Mouse (Mus musculus): ENCODE results near the gene Prkag2. TPM values are rescaled to one million over a fixed set of nuclear protein-coding genes. Genes with fewer than 3 reads are reported as not detected.
"Not testable (repeated sequence)": the region's sequence is repeated elsewhere in the genome, so short reads cannot be mapped to it uniquely, and the experiment has no call there.

Gene Prkag2
- polyA plus RNA-seq, 1 experiment from 2014 or later = 90.9 TPM

DNA sequence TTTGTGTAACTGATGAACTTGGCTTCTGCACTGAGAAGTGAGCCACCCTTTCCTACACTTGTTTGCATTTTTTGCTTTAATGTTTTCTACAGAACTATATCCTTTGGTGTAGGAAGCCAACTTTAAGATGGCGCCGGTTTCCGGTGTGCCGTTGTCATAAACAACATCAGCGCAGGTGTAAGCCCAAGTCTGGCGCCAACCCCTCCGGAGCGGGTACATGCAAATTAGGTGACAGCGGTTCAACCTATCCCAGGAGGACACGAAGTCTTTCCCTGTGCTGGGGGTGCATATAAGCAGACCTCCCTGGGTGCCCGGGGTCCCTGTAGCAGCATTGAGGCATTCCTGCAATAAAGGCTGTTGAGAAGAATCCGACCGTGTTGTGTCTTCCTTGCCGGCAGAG is 252.2 kb downstream of the Prkag2 start:
- not testable (repeated sequence) for H3K9ac ChIP-seq (replicated peaks); H3K9me3 ChIP-seq (replicated peaks); H3K36me3 ChIP-seq; ATAC-seq (ENCODE audit: low FRiP score); H3K4me3 ChIP-seq (replicated peaks); H3K27ac ChIP-seq (replicated peaks); H3K27me3 ChIP-seq (replicated peaks); H3K4me2 ChIP-seq; H3K4me1 ChIP-seq
- WGBS = 84% methylated on average over 14 of the region's 14 CpGs

DNA sequence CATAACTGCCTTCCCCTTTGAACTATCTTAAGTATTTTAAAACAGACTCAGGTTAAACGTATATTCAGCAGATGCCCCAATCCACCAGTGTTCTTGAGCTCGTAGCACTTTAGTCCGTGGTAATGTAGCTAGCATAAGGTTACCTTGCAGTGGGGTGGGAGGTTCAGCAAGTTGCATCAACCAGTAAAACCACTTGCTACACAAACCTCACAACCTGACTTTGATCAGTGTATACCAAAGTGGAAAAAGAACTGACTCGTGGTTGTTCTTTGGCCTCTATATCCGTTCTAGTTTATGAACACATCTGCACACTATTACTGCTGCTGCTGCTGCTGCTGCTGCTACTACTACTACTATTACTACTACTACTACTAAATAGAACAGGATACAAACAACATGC is 256.6 kb downstream of the Prkag2 start:
- 92% methylated on average over 5 of the region's 5 CpGs for WGBS
- H3K27me3 ChIP-seq (replicated peaks) = no peaks in the 10 kb centered on the region
- ATAC-seq (ENCODE audit: low FRiP score) = no peak
- H3K4me2 ChIP-seq = peak overlapping the region; percentile 93
- peaks cover 33% of the 10 kb centered on the region for H3K4me1 ChIP-seq
- peak overlapping the region; percentile 98 for H3K27ac ChIP-seq (replicated peaks)
- H3K36me3 ChIP-seq = no peaks in the 10 kb centered on the region
- H3K9ac ChIP-seq (replicated peaks) = 0 out of 2 replicates have a peak overlapping the region, but pooled peaks have one; percentile 73
- H3K9me3 ChIP-seq (replicated peaks) = no peaks in the 10 kb centered on the region
- no peak overlapping the region for H3K4me3 ChIP-seq (replicated peaks)

DNA sequence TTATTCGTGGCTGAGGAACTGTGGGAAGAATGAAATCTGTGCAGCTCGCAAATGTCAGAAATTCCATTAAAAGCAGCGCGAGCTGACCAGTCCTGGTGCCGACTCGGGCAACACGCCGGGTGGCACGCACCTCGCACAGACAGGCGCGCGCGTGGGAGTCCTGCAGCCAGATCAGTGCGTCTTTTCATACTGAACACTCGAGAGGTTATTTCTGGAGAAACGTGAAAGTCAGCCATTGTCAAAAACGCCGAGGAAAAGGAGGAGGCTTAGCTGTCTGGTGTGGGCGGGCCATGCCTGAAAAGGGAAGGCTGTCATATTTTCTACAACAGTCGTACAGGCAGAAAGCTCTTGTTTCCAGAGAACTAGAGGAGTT is 257.4 kb downstream of the Prkag2 start:
- Histone ChIP-seq H3K9ac (replicated peaks) (peak overlapping the region; percentile 73), H3K4me1 (peaks cover 37% of the 10 kb centered on the region), H3K4me2 (peak overlapping the region; percentile 93), H3K36me3 (no peaks in the 10 kb centered on the region), H3K27me3 (replicated peaks) (no peaks in the 10 kb centered on the region), H3K4me3 (replicated peaks) (peak overlapping the region; percentile 89), H3K27ac (replicated peaks) (peak overlapping the region; percentile 98), H3K9me3 (replicated peaks) (no peaks in the 10 kb centered on the region)
- 1% methylated on average over 21 of the region's 21 CpGs for WGBS
- peak; percentile 33 for ATAC-seq (ENCODE audit: low FRiP score)

DNA sequence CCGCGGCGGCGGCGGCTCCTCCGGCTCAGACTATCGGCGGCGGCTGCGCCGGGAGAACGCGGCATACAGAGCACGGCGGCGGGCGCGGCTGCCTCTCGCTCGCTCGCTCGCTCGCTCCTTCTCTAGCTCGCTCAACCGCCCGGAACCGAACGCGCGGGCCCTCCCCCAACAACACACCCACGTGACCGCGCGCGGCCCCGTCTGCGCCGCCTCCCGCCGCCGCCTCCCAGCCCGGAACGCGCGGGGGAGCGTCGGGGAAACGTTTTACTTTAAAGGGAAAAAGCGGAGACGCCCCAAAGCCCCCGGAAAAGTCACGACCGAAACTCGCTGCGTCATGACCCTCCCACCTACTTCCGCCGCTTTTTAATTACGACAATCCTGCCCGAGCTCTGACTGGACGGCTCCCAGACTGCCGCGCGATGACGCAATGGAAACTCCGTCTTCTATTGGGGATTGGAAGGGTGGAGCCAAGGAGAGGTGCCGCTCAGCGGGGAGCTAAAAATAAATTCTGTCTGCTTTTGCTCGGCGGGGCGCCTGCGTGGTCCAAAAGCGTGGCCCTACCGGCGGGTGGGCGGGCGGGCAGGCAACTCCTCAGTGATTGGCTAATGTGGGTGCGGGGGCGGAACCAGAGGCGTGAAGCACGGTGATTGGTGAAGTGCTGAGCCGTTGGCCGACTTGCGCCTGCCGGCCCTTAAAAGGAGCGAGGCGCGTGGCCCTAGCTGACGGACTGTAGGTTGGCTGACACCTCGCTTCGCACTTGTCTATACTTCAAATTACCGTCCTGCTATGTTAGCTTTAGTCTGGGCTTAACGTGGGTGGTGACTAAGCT is 258.0 kb downstream of the Prkag2 start, which contains the start of gene Rheb:
Rheb (minus strand) TSS at position 351 of the 829 bp plus-strand sequence.
- Histone ChIP-seq H3K9ac (replicated peaks) (peak within 1 kb of the TSS; percentile 89), H3K27me3 (replicated peaks) (no peaks in the 10 kb centered on the region), H3K36me3 (no peaks in the 10 kb centered on the region), H3K9me3 (replicated peaks) (no peaks in the 10 kb centered on the region), H3K4me2 (peak within 1 kb of the TSS; percentile 93), H3K27ac (replicated peaks) (peak within 1 kb of the TSS; percentile 98), H3K4me3 (replicated peaks) (peak within 1 kb of the TSS; percentile 89), H3K4me1 (peaks cover 40% of the 10 kb centered on the region)
- WGBS = under 1% methylated on average over 92 of the region's 92 CpGs
- ATAC-seq (ENCODE audit: low FRiP score) = peak; percentile 97

DNA sequence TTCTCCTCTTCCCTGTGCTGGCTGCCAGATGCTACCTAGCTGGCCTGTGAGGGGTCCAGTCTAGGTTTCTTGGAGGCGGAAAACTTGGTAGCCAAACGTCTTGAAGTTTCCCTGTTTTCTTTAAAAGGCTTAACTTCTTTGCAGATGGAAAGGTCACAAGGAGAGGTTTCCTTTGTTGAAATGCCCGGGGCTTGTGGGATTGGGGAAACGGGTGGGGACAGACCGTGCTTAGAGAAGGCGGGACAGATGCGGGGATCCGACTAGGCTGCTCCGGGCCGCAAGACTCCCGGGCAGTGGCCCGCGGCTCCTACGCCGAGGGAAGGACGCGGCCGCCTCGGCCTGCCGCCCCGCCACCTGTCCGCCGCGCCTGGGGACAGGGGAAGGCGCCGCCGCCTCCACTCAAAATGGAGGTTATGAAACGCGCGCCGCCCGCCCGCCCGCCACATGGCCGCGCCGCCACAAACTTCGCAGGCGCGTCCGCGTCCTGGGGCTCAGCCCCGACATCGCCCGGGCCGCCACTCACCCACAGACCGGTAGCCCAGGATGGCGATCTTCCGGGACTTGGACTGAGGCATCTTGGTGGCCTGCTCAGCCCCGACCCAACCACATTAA is 258.7 kb downstream of the Prkag2 start:
- no peaks in the 10 kb centered on the region for H3K27me3 ChIP-seq (replicated peaks)
- ATAC-seq (ENCODE audit: low FRiP score) = peak; percentile 29
- peak overlapping the region; percentile 93 for H3K4me2 ChIP-seq
- H3K9ac ChIP-seq (replicated peaks) = peak overlapping the region; percentile 89
- peak overlapping the region; percentile 98 for H3K27ac ChIP-seq (replicated peaks)
- under 1% methylated on average over 45 of the region's 50 CpGs for WGBS
- H3K4me1 ChIP-seq = peaks cover 42% of the 10 kb centered on the region
- H3K4me3 ChIP-seq (replicated peaks) = peak overlapping the region; percentile 89
- H3K36me3 ChIP-seq = no peaks in the 10 kb centered on the region
- H3K9me3 ChIP-seq (replicated peaks) = no peaks in the 10 kb centered on the region

DNA sequence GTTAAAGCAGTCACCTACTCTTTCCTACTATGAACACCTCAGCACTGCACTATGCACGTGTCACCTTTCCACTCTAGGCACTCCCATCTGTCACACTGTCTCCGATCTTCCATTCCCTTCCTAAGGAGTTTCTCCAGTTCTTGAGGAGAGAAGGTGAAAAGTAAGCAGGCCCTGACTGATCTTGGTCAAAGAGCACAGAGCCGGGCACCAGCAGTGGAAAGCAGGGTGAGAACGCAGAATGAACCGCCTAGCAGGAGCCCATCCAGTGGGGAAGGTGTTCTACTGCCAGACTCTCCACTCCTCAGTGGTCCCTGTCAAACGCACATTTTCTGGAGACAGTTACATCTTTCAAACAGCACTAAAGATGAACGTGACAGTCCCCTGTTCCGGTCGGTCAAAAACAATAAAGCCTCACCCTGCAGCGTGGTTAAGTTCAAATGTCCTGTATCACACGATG is 259.4 kb downstream of the Prkag2 start:
- Histone ChIP-seq H3K9me3 (replicated peaks) (no peaks in the 10 kb centered on the region), H3K27ac (replicated peaks) (peak overlapping the region; percentile 98; the same call in 1 of the 2 replicates), H3K27me3 (replicated peaks) (no peaks in the 10 kb centered on the region), H3K9ac (replicated peaks) (peak overlapping the region; percentile 89), H3K4me2 (peak overlapping the region; percentile 93), H3K36me3 (no peaks in the 10 kb centered on the region), H3K4me1 (peaks cover 42% of the 10 kb centered on the region), H3K4me3 (replicated peaks) (peak overlapping the region; percentile 89)
- 17% methylated on average over 11 of the region's 11 CpGs for WGBS
- ATAC-seq (ENCODE audit: low FRiP score) = no peak

DNA sequence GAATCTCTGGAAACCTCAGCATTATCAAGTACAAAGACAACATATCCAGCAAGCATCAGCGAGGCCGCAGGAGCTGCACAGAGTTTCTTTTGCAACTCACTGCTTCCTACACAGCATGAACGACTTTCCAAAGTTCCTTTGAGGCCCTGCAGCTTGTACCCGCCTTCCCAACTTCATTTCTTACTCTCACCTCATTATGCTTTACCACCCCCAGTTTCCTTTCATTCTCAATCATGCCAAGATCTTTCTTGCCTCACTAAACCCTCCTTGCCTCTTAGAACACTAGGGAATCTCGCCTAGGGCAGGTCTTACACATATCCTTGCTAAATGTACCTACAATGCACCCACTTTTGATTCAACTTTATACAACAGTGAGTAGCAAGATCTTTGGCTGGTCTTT is 266.0 kb downstream of the Prkag2 start:
- Histone ChIP-seq H3K4me3 (replicated peaks) (no peak overlapping the region), H3K4me2 (no peak overlapping the region), H3K27me3 (replicated peaks) (no peaks in the 10 kb centered on the region), H3K36me3 (no peaks in the 10 kb centered on the region), H3K9me3 (replicated peaks) (no peaks in the 10 kb centered on the region), H3K9ac (replicated peaks) (no peak overlapping the region), H3K4me1 (peaks cover 24% of the 10 kb centered on the region), H3K27ac (replicated peaks) (0 out of 2 replicates have a peak overlapping the region, but pooled peaks have one; percentile 18)
- no peak for ATAC-seq (ENCODE audit: low FRiP score)
- WGBS = 70% methylated on average over 5 of the region's 5 CpGs

DNA sequence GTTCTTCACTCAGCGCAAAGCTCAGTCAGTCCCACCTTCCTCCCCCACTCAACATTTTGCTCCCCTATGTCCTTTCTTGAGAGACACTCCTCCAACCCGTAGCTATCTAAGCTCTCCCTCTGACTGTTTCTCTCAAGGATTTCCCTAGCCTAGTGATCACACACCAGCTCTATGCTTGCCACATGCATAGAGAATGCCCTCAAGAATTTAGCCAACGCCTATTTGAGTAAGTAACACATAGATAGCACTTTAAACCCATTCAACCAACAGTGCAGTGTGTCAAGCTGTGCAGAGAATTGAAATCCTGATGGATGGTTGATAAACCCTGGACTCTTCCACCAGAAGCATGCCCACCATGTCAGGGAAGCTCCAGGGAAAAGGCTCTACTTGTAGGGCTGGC is 268.5 kb downstream of the Prkag2 start:
- Histone ChIP-seq H3K27ac (replicated peaks) (no peak overlapping the region), H3K4me1 (peaks cover 10% of the 10 kb centered on the region; the same call in 1 of the 2 replicates), H3K9ac (replicated peaks) (no peak overlapping the region), H3K4me2 (no peak overlapping the region), H3K4me3 (replicated peaks) (no peak overlapping the region), H3K27me3 (replicated peaks) (no peaks in the 10 kb centered on the region), H3K9me3 (replicated peaks) (no peaks in the 10 kb centered on the region), H3K36me3 (no peaks in the 10 kb centered on the region)
- 88% methylated on average over 3 of the region's 3 CpGs for WGBS
- no peak for ATAC-seq (ENCODE audit: low FRiP score)

DNA sequence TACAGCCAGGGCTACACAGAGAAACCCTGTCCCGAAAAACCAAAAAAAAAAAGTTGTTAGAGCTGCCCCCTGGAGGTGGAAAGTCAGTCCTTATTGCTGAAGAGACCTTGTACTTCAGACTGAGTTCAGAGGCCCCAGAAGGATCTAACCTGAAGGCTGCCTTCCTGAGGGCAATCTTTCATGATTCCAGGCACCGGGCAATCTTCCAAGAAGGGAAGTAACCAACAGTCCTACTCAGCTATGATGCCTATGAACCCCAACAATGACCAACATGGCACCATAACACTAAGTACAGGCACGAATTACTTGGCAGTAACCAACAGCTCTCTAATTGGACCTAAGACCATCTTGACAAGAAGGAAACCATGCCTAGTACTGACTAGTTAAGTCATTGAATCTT is 272.0 kb downstream of the Prkag2 start:
- no peaks in the 10 kb centered on the region for H3K27me3 ChIP-seq (replicated peaks)
- no peak for ATAC-seq (ENCODE audit: low FRiP score)
- WGBS = 97% methylated on average over 3 of the region's 3 CpGs
- no peak overlapping the region for H3K9ac ChIP-seq (replicated peaks)
- H3K4me3 ChIP-seq (replicated peaks) = no peak overlapping the region
- H3K9me3 ChIP-seq (replicated peaks) = no peaks in the 10 kb centered on the region
- H3K4me1 ChIP-seq = peaks cover 12% of the 10 kb centered on the region
- H3K27ac ChIP-seq (replicated peaks) = no peak overlapping the region
- no peak overlapping the region for H3K4me2 ChIP-seq
- no peaks in the 10 kb centered on the region for H3K36me3 ChIP-seq

DNA sequence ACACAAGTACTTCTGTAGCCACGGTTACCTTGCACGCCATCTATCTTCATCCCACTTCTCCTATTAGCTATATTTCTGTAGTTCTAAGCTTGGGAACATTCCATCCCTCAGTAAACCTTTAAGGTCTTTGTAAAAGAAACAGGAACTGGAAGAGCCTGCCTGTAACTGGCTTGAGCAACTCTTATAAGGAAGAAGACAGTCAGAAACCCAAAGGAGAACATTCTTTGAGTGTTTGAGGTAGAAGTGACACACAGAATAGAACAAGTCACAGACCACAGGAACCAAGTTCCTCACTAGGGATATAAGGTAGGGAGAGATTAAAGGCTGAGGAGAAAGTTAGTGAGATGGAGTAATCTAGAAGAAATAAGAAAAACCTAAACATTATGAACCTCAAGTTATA is 273.3 kb downstream of the Prkag2 start:
- no peaks in the 10 kb centered on the region for H3K9me3 ChIP-seq (replicated peaks)
- WGBS = 91% methylated on average over 2 of the region's 2 CpGs
- H3K4me2 ChIP-seq = no peak overlapping the region
- H3K36me3 ChIP-seq = no peaks in the 10 kb centered on the region
- H3K27me3 ChIP-seq (replicated peaks) = no peaks in the 10 kb centered on the region
- no peak overlapping the region for H3K27ac ChIP-seq (replicated peaks)
- H3K4me3 ChIP-seq (replicated peaks) = no peak overlapping the region
- H3K4me1 ChIP-seq = peaks cover 12% of the 10 kb centered on the region
- H3K9ac ChIP-seq (replicated peaks) = no peak overlapping the region
- ATAC-seq (ENCODE audit: low FRiP score) = no peak

DNA sequence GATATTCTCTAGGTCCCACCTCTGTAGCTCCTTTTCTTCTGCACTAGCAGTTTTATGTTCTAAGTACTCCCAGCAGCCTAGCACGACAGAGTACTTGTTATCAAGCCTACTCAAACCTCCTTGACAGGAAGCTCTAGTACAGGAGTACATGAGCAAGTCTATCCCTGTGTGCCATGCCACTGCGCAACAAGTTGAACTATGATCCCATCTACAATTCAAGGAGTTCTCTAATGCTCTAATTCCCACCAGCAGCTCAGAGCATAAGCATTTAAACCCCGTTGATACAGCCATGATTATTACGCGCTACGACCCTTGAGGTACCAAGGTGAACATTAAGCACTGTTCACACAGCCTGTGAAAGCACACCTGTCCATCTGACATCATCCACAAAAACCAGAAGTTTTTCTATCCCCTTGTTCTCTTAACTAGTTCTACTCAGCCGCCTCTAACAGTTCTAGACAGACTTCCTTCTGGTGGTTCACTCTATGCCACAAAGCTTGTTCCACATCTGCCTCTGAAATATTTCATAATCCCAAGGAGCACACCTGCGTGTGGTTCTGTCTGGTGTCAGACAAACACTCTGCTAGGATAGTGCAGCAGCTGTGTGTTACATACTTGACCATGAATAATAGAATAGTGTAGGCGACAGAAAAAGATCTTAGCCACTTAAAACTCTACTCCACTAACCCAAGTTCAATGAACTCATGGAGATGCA is 274.2 kb downstream of the Prkag2 start:
- no peaks in the 10 kb centered on the region for H3K27me3 ChIP-seq (replicated peaks)
- H3K4me2 ChIP-seq = no peak overlapping the region
- no peak overlapping the region for H3K27ac ChIP-seq (replicated peaks)
- H3K9me3 ChIP-seq (replicated peaks) = no peaks in the 10 kb centered on the region
- no peak overlapping the region for H3K4me3 ChIP-seq (replicated peaks)
- no peak for ATAC-seq (ENCODE audit: low FRiP score)
- H3K4me1 ChIP-seq = peaks cover 16% of the 10 kb centered on the region
- no peak overlapping the region for H3K9ac ChIP-seq (replicated peaks)
- no peaks in the 10 kb centered on the region for H3K36me3 ChIP-seq
- 88% methylated on average over 9 of the region's 9 CpGs for WGBS

Measured in neural tube, embryonic 15.5 days (tissue).